Mouse (Mus musculus): ENCODE measurements around the gene Eef1b2. TPM values are rescaled to one million over a fixed set of nuclear protein-coding genes. Genes with fewer than 3 reads are reported as not detected.
"Not testable (repeated sequence)": the region's sequence is repeated elsewhere in the genome, so short reads cannot be mapped to it uniquely, and the experiment has no call there.

The Eef1b2 gene
- polyA plus RNA-seq, 1 experiment = 1,453 TPM

- Histone ChIP-seq H3K4me3 (ENCODE audit: insufficient read depth, poor library complexity, severe bottlenecking) (peak overlapping the region; percentile 93), H3K79me3 (ENCODE audit: low read depth) (peaks cover 54% of the 10 kb centered on the region), H3K27me3 (ENCODE audit: control insufficient read depth, insufficient read depth, insufficient read length) (no peaks in the 10 kb centered on the region), H3ac (ENCODE audit: control insufficient read depth, insufficient read length, low read depth) (peak overlapping the region; percentile 92), H3K79me2 (ENCODE audit: control insufficient read depth, insufficient read depth) (peaks cover 83% of the 10 kb centered on the region), H3K36me3 (ENCODE audit: control insufficient read depth, insufficient read depth) (peaks cover 45% of the 10 kb centered on the region)
- TF ChIP-seq MYOD1 (IDR thresholded peaks at IDR 0.05; ENCODE audit: control insufficient read depth, insufficient read length, low read depth) (no peak), MAX (IDR thresholded peaks at IDR 0.05) (no peak)
Observed at GRCm38 (mm10) chr1:63176259-63176603, 394 bp upstream of the Eef1b2 start.

- peaks cover 67% of the 10 kb centered on the region for H3K79me2 ChIP-seq (ENCODE audit: control insufficient read depth, insufficient read depth)
Observed at GRCm38 (mm10) chr1:63178308-63178707, 1.7 kb downstream of the Eef1b2 start.

DNA sequence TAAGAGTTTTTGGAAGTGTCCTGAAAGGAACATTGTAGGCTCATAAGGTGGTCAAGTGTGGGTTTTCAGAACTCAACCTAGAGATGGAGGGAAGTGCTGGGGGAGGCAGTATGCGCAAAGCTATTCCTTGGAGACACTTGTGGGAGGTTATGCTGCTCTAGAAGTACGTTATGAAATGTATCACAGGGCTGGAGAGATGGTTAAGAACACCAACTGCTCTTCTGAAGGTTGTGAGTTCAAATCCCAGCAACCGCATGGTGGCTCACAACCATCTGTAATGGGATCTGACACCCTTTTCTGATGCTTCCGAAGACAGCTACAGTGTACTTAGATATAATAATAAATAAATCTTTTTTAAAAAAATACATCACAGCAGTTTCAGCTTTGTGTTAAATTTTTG lies 3.5 kb downstream of the Eef1b2 start:
- Histone ChIP-seq H3K36me3 (ENCODE audit: control insufficient read depth, insufficient read depth) (peaks cover 59% of the 10 kb centered on the region), H3K27me3 (ENCODE audit: control insufficient read depth, insufficient read depth, insufficient read length) (no peaks in the 10 kb centered on the region), H3K79me2 (ENCODE audit: control insufficient read depth, insufficient read depth) (peaks cover 49% of the 10 kb centered on the region), H3K4me3 (ENCODE audit: insufficient read depth, poor library complexity, severe bottlenecking) (no peak overlapping the region), H3ac (ENCODE audit: control insufficient read depth, insufficient read length, low read depth) (no peak overlapping the region), H3K79me3 (ENCODE audit: low read depth) (peaks cover 35% of the 10 kb centered on the region)
- no peak for TF ChIP-seq CEBPB (IDR thresholded peaks at IDR 0.05; ENCODE audit: low read depth)
- no peak for TF ChIP-seq MYOD1 (IDR thresholded peaks at IDR 0.05; ENCODE audit: control insufficient read depth, insufficient read length, low read depth)
- no peak for TF ChIP-seq FOSL1 (IDR thresholded peaks at IDR 0.05; ENCODE audit: insufficient read depth, low read length, poor library complexity, severe bottlenecking)
- no peak for TF ChIP-seq MAX (IDR thresholded peaks at IDR 0.05)
- TF ChIP-seq USF1 (IDR thresholded peaks at IDR 0.05; ENCODE audit: low read depth) = no peak
- TF ChIP-seq MYOG (IDR thresholded peaks at IDR 0.05; ENCODE audit: control insufficient read depth, extremely low read depth, insufficient read length) = no peak
- no peak for TF ChIP-seq CTCF (IDR thresholded peaks at IDR 0.05; ENCODE audit: control insufficient read depth, insufficient read depth, insufficient read length)

More at GRCm38 (mm10) chr1:63178308-63178707, 1.7 kb downstream of the Eef1b2 start:
- peaks cover 51% of the 10 kb centered on the region for H3K79me3 ChIP-seq (ENCODE audit: low read depth)
- H3K36me3 ChIP-seq (ENCODE audit: control insufficient read depth, insufficient read depth) = peaks cover 53% of the 10 kb centered on the region
- H3K27me3 ChIP-seq (ENCODE audit: control insufficient read depth, insufficient read depth, insufficient read length) = no peaks in the 10 kb centered on the region
- peak overlapping the region; percentile 93 for H3K4me3 ChIP-seq (ENCODE audit: insufficient read depth, poor library complexity, severe bottlenecking)
- H3ac ChIP-seq (ENCODE audit: control insufficient read depth, insufficient read length, low read depth) = peak overlapping the region; percentile 37
- no peak for TF ChIP-seq USF1 (IDR thresholded peaks at IDR 0.05; ENCODE audit: low read depth)
- no peak for TF ChIP-seq MYOD1 (IDR thresholded peaks at IDR 0.05; ENCODE audit: control insufficient read depth, insufficient read length, low read depth)
- TF ChIP-seq CEBPB (IDR thresholded peaks at IDR 0.05; ENCODE audit: low read depth) = no peak
- TF ChIP-seq MAX (IDR thresholded peaks at IDR 0.05) = no peak
- no peak for TF ChIP-seq CTCF (IDR thresholded peaks at IDR 0.05; ENCODE audit: control insufficient read depth, insufficient read depth, insufficient read length)
- TF ChIP-seq FOSL1 (IDR thresholded peaks at IDR 0.05; ENCODE audit: insufficient read depth, low read length, poor library complexity, severe bottlenecking) = no peak
- TF ChIP-seq MYOG (IDR thresholded peaks at IDR 0.05; ENCODE audit: control insufficient read depth, extremely low read depth, insufficient read length) = no peak

- not testable (repeated sequence) for H3K4me3 ChIP-seq (ENCODE audit: insufficient read depth, poor library complexity, severe bottlenecking); H3ac ChIP-seq (ENCODE audit: control insufficient read depth, insufficient read length, low read depth); H3K27me3 ChIP-seq (ENCODE audit: control insufficient read depth, insufficient read depth, insufficient read length)
- H3K36me3 ChIP-seq (ENCODE audit: control insufficient read depth, insufficient read depth) = peaks cover 59% of the 10 kb centered on the region
- H3K79me2 ChIP-seq (ENCODE audit: control insufficient read depth, insufficient read depth) = peaks cover 45% of the 10 kb centered on the region
- peaks cover 31% of the 10 kb centered on the region for H3K79me3 ChIP-seq (ENCODE audit: low read depth)
Observed at GRCm38 (mm10) chr1:63180575-63180974, 4.0 kb downstream of the Eef1b2 start.

DNA sequence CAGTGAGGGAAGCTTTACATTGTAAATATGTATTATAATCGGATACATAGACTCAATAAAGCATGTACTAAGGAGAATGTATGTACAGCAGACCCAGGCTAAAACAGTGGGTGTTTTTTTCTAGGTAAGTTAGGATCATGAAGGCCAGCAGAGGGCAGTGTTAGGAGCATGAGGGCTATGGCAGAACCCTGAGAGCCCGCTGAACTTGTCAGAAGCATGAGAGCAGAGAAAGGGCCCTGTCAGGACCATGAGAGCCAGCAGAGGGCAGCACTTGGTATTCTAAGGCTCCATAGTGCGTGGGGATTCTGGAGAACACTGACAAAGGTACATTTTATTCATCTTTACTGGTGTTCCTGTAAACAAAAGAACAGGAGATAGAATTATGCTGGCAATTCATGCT lies 4.4 kb downstream of the Eef1b2 start:
- peaks cover 40% of the 10 kb centered on the region for H3K79me2 ChIP-seq (ENCODE audit: control insufficient read depth, insufficient read depth)
- peak; percentile 57 for TF ChIP-seq CTCF (IDR thresholded peaks at IDR 0.05; ENCODE audit: control insufficient read depth, insufficient read depth, insufficient read length)
- no peak for TF ChIP-seq MAX (IDR thresholded peaks at IDR 0.05)
- peaks cover 26% of the 10 kb centered on the region for H3K79me3 ChIP-seq (ENCODE audit: low read depth)
- H3K4me3 ChIP-seq (ENCODE audit: insufficient read depth, poor library complexity, severe bottlenecking) = no peak overlapping the region
- H3ac ChIP-seq (ENCODE audit: control insufficient read depth, insufficient read length, low read depth) = no peak overlapping the region
- peaks cover 59% of the 10 kb centered on the region for H3K36me3 ChIP-seq (ENCODE audit: control insufficient read depth, insufficient read depth)
- H3K27me3 ChIP-seq (ENCODE audit: control insufficient read depth, insufficient read depth, insufficient read length) = no peaks in the 10 kb centered on the region

GRCm38 (mm10) chr1:63181480-63181879 lies 4.9 kb downstream of the Eef1b2 start:
- peaks cover 59% of the 10 kb centered on the region for H3K36me3 ChIP-seq (ENCODE audit: control insufficient read depth, insufficient read depth)
- no peak overlapping the region for H3K4me3 ChIP-seq (ENCODE audit: insufficient read depth, poor library complexity, severe bottlenecking)
- peaks cover 35% of the 10 kb centered on the region for H3K79me2 ChIP-seq (ENCODE audit: control insufficient read depth, insufficient read depth)
- H3ac ChIP-seq (ENCODE audit: control insufficient read depth, insufficient read length, low read depth) = no peak overlapping the region
- TF ChIP-seq CTCF (IDR thresholded peaks at IDR 0.05; ENCODE audit: control insufficient read depth, insufficient read depth, insufficient read length) (no peak), FOSL1 (IDR thresholded peaks at IDR 0.05; ENCODE audit: insufficient read depth, low read length, poor library complexity, severe bottlenecking) (no peak), USF1 (IDR thresholded peaks at IDR 0.05; ENCODE audit: low read depth) (no peak), MYOD1 (IDR thresholded peaks at IDR 0.05; ENCODE audit: control insufficient read depth, insufficient read length, low read depth) (no peak), MYOG (IDR thresholded peaks at IDR 0.05; ENCODE audit: control insufficient read depth, extremely low read depth, insufficient read length) (no peak), MAX (IDR thresholded peaks at IDR 0.05) (no peak), CEBPB (IDR thresholded peaks at IDR 0.05; ENCODE audit: low read depth) (no peak)
- no peaks in the 10 kb centered on the region for H3K27me3 ChIP-seq (ENCODE audit: control insufficient read depth, insufficient read depth, insufficient read length)
- H3K79me3 ChIP-seq (ENCODE audit: low read depth) = peaks cover 24% of the 10 kb centered on the region
